Mouse (Mus musculus): ENCODE data around the gene Ccdc24. TPM values are rescaled to one million over a fixed set of nuclear protein-coding genes. Genes with fewer than 3 reads are reported as not detected.

The Ccdc24 gene
- total RNA-seq, 2 experiments from 2014 or later, result 0.79 to 2.0 TPM

GRCm38 (mm10) chr4:117908834-117909453, 36.6 kb upstream of the Ccdc24 start:
- Histone ChIP-seq H3K27ac (peak overlapping the region; percentile 87), H3K4me3 (peak overlapping the region; percentile 44)
- TF ChIP-seq CTCF (conservative IDR thresholded peaks at IDR 0.05), result no peak
- no peak for DNase-seq (ENCODE audit: low spot score in 2 of 2)

- no peak for DNase-seq (ENCODE audit: low spot score in 2 of 2)
- H3K27ac ChIP-seq, result peak overlapping the region; percentile 28
- no peak overlapping the region for H3K4me3 ChIP-seq
- no peak for TF ChIP-seq CTCF (conservative IDR thresholded peaks at IDR 0.05)
Observed at GRCm38 (mm10) chr4:117906196-117906595, 33.8 kb upstream of the Ccdc24 start.

- H3K4me3 ChIP-seq, result no peak overlapping the region
- no peak for TF ChIP-seq CTCF (conservative IDR thresholded peaks at IDR 0.05)
- peak overlapping the region; percentile 79 for H3K27ac ChIP-seq
- DNase-seq (ENCODE audit: low spot score in 2 of 2), result no peak
Observed at GRCm38 (mm10) chr4:117904761-117905160, 32.4 kb upstream of the Ccdc24 start.

- Histone ChIP-seq H3K4me3 (no peak overlapping the region), H3K27ac (peak overlapping the region; percentile 79)
- TF ChIP-seq CTCF (conservative IDR thresholded peaks at IDR 0.05), result no peak
- DNase-seq (ENCODE audit: low spot score in 2 of 2), result peak in 1 of 2 experiments; percentile 67
Observed at GRCm38 (mm10) chr4:117904094-117904493, 31.7 kb upstream of the Ccdc24 start.

GRCm38 (mm10) chr4:117898111-117898510, 25.8 kb upstream of the Ccdc24 start:
- DNase-seq (ENCODE audit: low spot score in 2 of 2), result no peak
- TF ChIP-seq CTCF (conservative IDR thresholded peaks at IDR 0.05), result no peak
- Histone ChIP-seq H3K4me3 (no peak overlapping the region), H3K27ac (no peak overlapping the region)

- TF ChIP-seq CTCF (conservative IDR thresholded peaks at IDR 0.05), result no peak
- H3K27ac ChIP-seq, result no peak overlapping the region
- no peak overlapping the region for H3K4me3 ChIP-seq
- no peak for DNase-seq (ENCODE audit: low spot score in 2 of 2)
Observed at GRCm38 (mm10) chr4:117896031-117896430, 23.7 kb upstream of the Ccdc24 start.

GRCm38 (mm10) chr4:117895339-117895738, 23.0 kb upstream of the Ccdc24 start:
- Histone ChIP-seq H3K4me3 (no peak overlapping the region), H3K27ac (no peak overlapping the region)
- no peak for TF ChIP-seq CTCF (conservative IDR thresholded peaks at IDR 0.05)
- DNase-seq (ENCODE audit: low spot score in 2 of 2), result no peak

GRCm38 (mm10) chr4:117894601-117895000, 22.2 kb upstream of the Ccdc24 start:
- no peak for TF ChIP-seq CTCF (conservative IDR thresholded peaks at IDR 0.05)
- Histone ChIP-seq H3K4me3 (no peak overlapping the region), H3K27ac (no peak overlapping the region)
- no peak for DNase-seq (ENCODE audit: low spot score in 2 of 2)

- H3K4me3 ChIP-seq, result no peak overlapping the region
- H3K27ac ChIP-seq, result no peak overlapping the region
- no peak for TF ChIP-seq CTCF (conservative IDR thresholded peaks at IDR 0.05)
- no peak for DNase-seq (ENCODE audit: low spot score in 2 of 2)
Observed at GRCm38 (mm10) chr4:117893376-117893775, 21.0 kb upstream of the Ccdc24 start.

GRCm38 (mm10) chr4:117891738-117892161, 19.4 kb upstream of the Ccdc24 start, which contains the start of gene Dph2:
Gene Dph2 (minus strand): TSS chr4:117892032.
- no peak for TF ChIP-seq CTCF (conservative IDR thresholded peaks at IDR 0.05)
- H3K27ac ChIP-seq, result peak within 1 kb of the TSS; percentile 76
- DNase-seq (ENCODE audit: low spot score in 2 of 2), result peak; percentile 76 to 91
- H3K4me3 ChIP-seq, result peak within 1 kb of the TSS; percentile 84

GRCm38 (mm10) chr4:117890750-117891149, 18.4 kb upstream of the Ccdc24 start:
- Histone ChIP-seq H3K4me3 (no peak overlapping the region), H3K27ac (no peak overlapping the region)
- no peak for TF ChIP-seq CTCF (conservative IDR thresholded peaks at IDR 0.05)
- DNase-seq (ENCODE audit: low spot score in 2 of 2), result no peak

GRCm38 (mm10) chr4:117890031-117890430, 17.7 kb upstream of the Ccdc24 start:
- no peak overlapping the region for H3K27ac ChIP-seq
- no peak overlapping the region for H3K4me3 ChIP-seq
- no peak for DNase-seq (ENCODE audit: low spot score in 2 of 2)
- no peak for TF ChIP-seq CTCF (conservative IDR thresholded peaks at IDR 0.05)

GRCm38 (mm10) chr4:117889471-117889870, 17.1 kb upstream of the Ccdc24 start:
- no peak overlapping the region for H3K4me3 ChIP-seq
- no peak for DNase-seq (ENCODE audit: low spot score in 2 of 2)
- TF ChIP-seq CTCF (conservative IDR thresholded peaks at IDR 0.05), result no peak
- H3K27ac ChIP-seq, result no peak overlapping the region

- TF ChIP-seq CTCF (conservative IDR thresholded peaks at IDR 0.05), result no peak
- no peak for DNase-seq (ENCODE audit: low spot score in 2 of 2)
- Histone ChIP-seq H3K4me3 (peak overlapping the region; percentile 64), H3K27ac (peak overlapping the region; percentile 97; the same call in 1 of the 2 replicates)
Observed at GRCm38 (mm10) chr4:117887920-117888319, 15.6 kb upstream of the Ccdc24 start.
